Mouse (Mus musculus) regulatory T cell (primary cell): ENCODE measurements around the gene Aldh1a1.
"Not testable (repeated sequence)": the region's sequence is repeated elsewhere in the genome, so short reads cannot be mapped to it uniquely, and the experiment has no call there.

Experiments
- in situ Hi-C: fragments of 300-600 bp; cut with MboI, MseI; formaldehyde crosslinking; loops from one replicate; pipeline ENCODE4 v1.15.1; 2025; ENCODE audit warnings: high pct_unique_total_duplicates

Gene Aldh1a1

GRCm38 (mm10) chr19:20549409-20549808 is 56.9 kb downstream of the Aldh1a1 start:
- in situ Hi-C loops, result no loop called here

- in situ Hi-C loops, result no loop called here
These were observed 62.9 kb downstream of the Aldh1a1 start for GRCm38 (mm10) chr19:20555365-20555764.

- in situ Hi-C loops, result no loop called here
These were observed 64.7 kb downstream of the Aldh1a1 start for GRCm38 (mm10) chr19:20557211-20557610.

DNA sequence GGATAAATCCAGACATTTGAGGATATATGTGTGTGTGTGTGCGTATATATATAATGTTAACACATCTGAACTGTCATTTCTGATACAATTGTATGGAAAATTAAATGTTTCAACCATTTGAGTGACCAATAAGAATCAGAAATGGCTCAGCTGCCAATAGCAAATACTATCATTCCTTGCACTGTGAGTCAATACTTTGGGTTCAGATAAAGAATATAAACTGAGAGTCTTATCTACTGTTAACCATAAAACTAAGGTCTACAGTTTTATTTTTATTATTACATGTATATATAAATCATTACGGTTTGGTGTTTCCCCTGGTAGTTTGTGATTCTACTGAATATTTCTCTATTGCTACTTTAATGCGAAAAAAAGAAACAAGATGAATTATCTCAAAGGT is 65.6 kb downstream of the Aldh1a1 start:
- in situ Hi-C loops, result no loop called here

GRCm38 (mm10) chr19:20558544-20558943 is 66.0 kb downstream of the Aldh1a1 start:
- in situ Hi-C loops, result no loop called here

- in situ Hi-C loops, result no loop called here
These were observed 66.4 kb downstream of the Aldh1a1 start for GRCm38 (mm10) chr19:20558952-20559351.

DNA sequence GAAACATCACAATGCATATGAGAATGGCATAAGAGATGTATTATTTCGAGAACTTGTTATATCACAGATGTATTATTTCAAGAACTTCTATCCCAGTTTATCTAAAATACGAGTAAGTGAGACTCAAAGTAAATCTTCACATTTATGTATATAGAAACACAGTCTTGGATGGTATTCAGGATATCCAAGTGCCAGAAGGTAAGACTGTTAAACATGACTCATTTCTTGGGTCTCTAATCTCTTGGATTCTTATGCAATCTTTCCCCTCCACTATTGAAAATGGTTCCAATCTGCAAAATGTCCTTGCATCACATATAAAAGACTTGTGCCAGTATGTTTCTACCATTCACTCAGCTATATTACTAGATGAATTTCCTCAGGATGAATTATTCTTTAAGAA is 67.4 kb downstream of the Aldh1a1 start:
- in situ Hi-C loops, result no loop called here

DNA sequence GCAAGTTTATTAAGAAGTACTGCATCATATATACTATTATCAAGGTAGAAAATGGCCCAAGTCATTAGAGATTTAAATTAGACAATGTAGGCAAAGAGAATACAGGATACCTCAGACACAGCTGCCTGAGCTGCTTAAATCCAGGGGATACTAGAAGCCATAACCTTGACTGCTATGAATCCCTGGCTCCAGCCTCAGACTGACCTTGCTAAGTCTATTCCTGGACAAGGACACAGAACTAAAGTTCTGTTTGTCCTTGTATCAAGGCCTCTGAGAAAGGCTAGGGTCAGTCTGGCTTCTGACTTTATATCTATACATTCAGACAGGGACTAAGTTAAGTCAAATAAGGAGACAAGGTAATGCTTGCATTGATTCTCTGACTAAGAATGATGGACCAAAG is 69.9 kb downstream of the Aldh1a1 start:
- in situ Hi-C loops, result no loop called here

GRCm38 (mm10) chr19:20566294-20566693 is 73.8 kb downstream of the Aldh1a1 start:
- in situ Hi-C loops, result no loop called here

DNA sequence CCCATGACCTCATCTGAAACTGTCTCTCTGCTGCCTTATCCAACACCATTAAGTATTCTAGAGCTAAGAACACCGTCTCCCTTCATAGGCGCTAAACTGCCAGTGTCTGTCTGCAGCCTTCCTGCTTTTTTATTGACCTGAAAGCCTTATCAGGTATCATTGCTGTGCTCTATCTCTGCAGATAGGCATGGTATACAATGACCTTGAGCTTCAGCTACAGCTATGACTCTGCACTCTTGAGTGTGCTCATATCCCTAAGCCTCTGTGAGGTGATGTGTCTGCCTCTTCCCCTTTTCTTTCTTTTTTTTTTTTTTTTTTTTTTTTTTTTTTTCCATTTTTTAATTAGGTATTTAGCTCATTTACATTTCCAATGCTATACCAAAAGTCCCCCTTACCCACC is 74.5 kb downstream of the Aldh1a1 start:
- in situ Hi-C loops, result no loop called here

DNA sequence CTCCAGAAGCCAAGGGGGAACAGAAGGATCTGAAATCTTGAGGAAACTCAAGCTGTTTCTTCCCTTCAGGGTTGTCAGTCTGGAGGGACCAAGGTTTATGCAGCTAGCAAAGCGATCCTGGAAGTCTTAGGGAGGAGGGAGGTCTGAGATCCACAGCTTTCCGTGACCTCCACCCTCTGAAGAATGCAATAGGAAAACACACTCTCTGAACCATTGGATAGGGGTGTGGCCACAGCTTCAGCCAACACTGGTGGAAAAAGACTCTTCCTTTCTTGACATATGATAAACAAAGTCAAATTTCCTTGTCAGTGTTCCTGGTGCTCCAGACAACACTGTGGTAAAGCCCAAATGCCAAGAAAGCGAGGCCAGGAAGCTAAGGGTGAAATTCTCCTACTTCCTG is 84.5 kb downstream of the Aldh1a1 start:
- in situ Hi-C loops, result no loop called here

- in situ Hi-C loops, result no loop called here
These were observed 84.9 kb downstream of the Aldh1a1 start for GRCm38 (mm10) chr19:20577429-20577828.

- in situ Hi-C loops, result loop anchor here (10.0 kb wide), 1 partner anchor 1975 kb away; no protein-coding TSS in a partner anchor
These were observed 107.4 kb downstream of the Aldh1a1 start for GRCm38 (mm10) chr19:20599951-20600350.

- in situ Hi-C loops, result no loop called here
These were observed 109.2 kb downstream of the Aldh1a1 start for GRCm38 (mm10) chr19:20601739-20602138.

GRCm38 (mm10) chr19:20603212-20603611 is 110.7 kb downstream of the Aldh1a1 start:
- in situ Hi-C loops, result no loop called here

GRCm38 (mm10) chr19:20603866-20604265 is 111.4 kb downstream of the Aldh1a1 start:
- in situ Hi-C loops, result no loop called here

- in situ Hi-C loops, result loop anchor here (5.0 kb wide), 1 partner anchor 82 kb away; no protein-coding TSS in a partner anchor
These were observed 121.9 kb downstream of the Aldh1a1 start for GRCm38 (mm10) chr19:20614252-20614930.

- in situ Hi-C loops, result no loop called here
These were observed 129.9 kb downstream of the Aldh1a1 start for GRCm38 (mm10) chr19:20622434-20622833.

DNA sequence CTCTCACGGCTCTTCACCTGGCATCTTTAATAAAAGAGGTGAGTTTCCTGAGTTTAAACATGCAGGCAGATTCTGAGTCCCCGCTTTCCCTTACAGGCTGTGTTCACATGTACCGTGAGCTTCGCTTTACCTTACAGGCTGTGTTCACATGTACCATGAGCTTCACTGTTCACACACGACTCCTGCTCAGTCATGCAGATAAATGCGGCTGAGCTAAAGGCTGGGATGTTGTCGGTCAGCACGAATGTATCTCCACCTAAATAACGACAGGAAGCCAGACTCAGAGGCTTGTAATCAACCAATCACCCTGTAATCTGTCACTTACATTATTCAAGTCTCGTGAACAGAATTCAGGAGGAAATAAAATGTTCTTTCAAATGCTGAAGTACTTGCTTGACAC is 130.9 kb downstream of the Aldh1a1 start:
- in situ Hi-C loops, result no loop called here

DNA sequence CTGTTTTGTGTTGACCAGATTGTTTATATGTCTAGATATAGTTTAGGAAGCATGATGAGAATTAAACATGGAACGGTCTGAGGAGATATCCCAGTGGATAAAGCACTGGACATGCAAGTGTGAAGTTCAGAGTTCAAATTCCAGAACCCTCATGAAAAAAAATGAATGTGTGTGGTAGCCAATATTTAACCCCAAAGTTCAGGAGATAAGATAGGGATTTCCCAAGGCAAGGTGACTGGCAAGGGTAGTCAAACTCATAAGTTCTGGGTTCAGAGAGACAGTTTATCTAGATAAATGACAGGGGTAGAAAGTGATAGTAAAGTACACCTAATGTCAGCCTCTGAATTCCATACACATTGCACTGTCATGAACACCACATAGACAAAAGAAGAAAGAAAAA is 138.5 kb downstream of the Aldh1a1 start:
- in situ Hi-C loops, result no loop called here

DNA sequence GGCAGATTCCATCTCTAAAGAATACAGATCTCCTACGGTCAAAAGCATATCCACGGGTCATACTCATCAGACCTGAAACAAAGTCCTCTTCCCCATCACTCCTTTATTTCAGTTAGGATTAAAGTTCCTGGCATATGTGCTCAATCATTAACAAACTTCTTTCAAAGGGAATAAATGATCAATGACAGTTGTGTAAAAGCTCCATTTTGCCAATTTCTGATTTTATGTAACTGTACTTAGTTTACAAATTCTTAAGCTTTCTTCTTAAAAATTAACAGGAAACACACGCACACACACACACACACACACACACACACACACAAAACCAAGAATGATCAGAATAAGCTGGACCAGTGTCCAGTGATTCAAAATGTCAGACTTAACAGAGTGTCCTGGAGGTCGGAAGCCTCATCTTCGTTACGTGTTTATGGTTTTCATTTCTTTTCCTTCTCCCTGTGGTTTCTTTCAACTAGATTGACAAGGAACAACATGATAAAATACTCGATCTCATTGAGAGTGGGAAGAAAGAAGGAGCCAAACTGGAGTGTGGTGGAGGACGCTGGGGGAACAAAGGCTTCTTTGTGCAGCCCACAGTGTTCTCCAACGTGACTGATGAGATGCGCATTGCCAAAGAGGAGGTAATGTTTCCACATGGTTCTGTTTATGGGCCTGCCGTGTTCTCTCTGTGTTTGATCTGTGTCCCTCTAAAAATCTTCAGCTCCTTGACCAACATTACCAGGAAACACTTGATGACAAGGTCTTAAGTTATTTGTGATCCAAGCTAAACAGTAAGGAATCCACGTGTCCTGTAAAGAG is 141.6 kb downstream of the Aldh1a1 start:
- in situ Hi-C loops, result no loop called here

DNA sequence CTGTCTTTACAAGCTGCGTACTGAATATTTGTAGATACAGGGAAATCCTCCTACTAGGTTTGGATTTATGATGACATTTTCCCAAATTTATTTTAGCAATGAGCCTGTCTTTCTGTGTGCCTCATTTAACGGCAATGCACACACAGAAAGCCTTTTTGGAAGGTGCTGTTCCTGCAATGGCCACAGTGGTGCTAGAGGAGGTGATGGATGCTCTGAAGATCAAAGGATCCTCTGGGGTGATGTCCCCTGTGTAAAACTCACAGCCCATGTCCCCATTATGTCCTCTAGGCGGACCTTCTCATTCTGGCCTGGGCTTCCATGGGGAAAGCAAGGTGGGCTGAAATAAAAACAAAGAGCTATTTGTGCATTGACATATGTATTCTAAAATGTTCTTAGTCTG is 151.8 kb downstream of the Aldh1a1 start:
- in situ Hi-C loops, result no loop called here

- in situ Hi-C loops, result not testable (repeated sequence)
These were observed 155.0 kb downstream of the Aldh1a1 start for GRCm38 (mm10) chr19:20647496-20647895.
